Mouse (Mus musculus) cortical plate, adult 2 months (tissue): Measurements from ENCODE around the gene Elf5. TPM values are rescaled to one million over a fixed set of nuclear protein-coding genes. Genes with fewer than 3 reads are reported as not detected.

Source experiments
- H3K27ac ChIP-seq: fragments of 200-500 bp; 2 replicates; pipeline ENCODE4 v1.5.1; 2012; ENCODE audit warnings: low read length, control low read depth, inconsistent platforms; ENCODE audit not compliant: insufficient read depth
- H3K4me1 ChIP-seq: fragments of 200-500 bp; 2 replicates; pipeline ENCODE4 v1.6.1; 2011; ENCODE audit warnings: low read length; ENCODE audit not compliant: control insufficient read depth, insufficient read depth
- H3K4me3 ChIP-seq: fragments of 200-500 bp; 2 replicates; pipeline ENCODE4 v1.5.1; 2011; ENCODE audit warnings: mild to moderate bottlenecking, low read length, control low read depth; ENCODE audit not compliant: insufficient read depth
- CTCF ChIP-seq: fragments of 200-500 bp; IDR thresholded peaks from 2 replicates; pipeline ENCODE4 v1.5.1; 2011; ENCODE audit warnings: mild to moderate bottlenecking, control low read depth, low read length; ENCODE audit not compliant: insufficient read depth; ENCODE audit errors: extremely low read depth
- POLR2A ChIP-seq: fragments of 200-500 bp; IDR thresholded peaks from 2 replicates; pipeline ENCODE4 v1.6.1; 2011; ENCODE audit warnings: mild to moderate bottlenecking, low read length, control low read depth; ENCODE audit not compliant: insufficient read depth; ENCODE audit errors: extremely low read depth
- polyA plus RNA-seq: library from polyadenylated mRNA; depleted of rRNA; stranded (reverse); fragments of >200 nt; gene quantifications from 2 replicates; pipeline ENCODE4 v1.2.3, GENCODE M21; 2012; rRNA removed

The Elf5 gene
- polyA plus RNA-seq, 1 experiment = 0.67 TPM

GRCm38 (mm10) chr2:103481314-103482231 lies 70.1 kb downstream of the Elf5 start:
- TF ChIP-seq POLR2A = no peak
- no peak for TF ChIP-seq CTCF
- Histone ChIP-seq H3K27ac (no peak overlapping the region), H3K4me1 (peaks cover 7% of the 10 kb centered on the region), H3K4me3 (no peak overlapping the region)

- H3K4me1 ChIP-seq = peaks cover 7% of the 10 kb centered on the region
- peak overlapping the region; percentile 88; the same call in 1 of the 2 replicates for H3K4me3 ChIP-seq
- H3K27ac ChIP-seq = no peak overlapping the region
- TF ChIP-seq CTCF (no peak), POLR2A (no peak)
Measured at GRCm38 (mm10) chr2:103483289-103483985, 71.9 kb downstream of the Elf5 start.

DNA sequence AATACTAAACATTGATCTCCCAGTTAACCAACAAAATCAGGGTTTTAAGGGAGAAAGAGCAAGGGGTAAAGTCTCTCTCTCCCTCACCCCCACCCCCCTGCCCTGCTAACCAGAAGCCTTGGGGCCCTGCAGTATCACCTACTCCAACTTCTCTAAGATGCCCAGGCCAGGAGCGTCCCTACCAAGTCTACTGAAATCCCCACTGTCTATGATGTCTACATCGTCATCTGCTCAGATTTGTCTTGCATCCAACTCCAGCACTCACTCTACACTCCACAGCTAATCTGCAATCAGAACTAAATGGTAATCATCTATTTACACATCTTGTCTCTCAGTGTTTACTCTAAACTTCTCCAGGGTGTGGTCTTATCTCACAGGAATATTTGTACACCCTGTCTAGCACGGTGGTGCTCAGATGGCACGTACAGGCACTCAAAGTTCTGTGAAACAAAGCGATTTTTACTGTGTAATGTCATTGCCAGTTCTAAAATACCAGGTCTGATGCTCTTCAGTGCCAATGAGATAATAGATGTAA lies 72.6 kb downstream of the Elf5 start:
- TF ChIP-seq CTCF = no peak
- TF ChIP-seq POLR2A = no peak
- peak overlapping the region; percentile 91; the same call in 1 of the 2 replicates for H3K27ac ChIP-seq
- peak overlapping the region; percentile 88 for H3K4me3 ChIP-seq
- H3K4me1 ChIP-seq = peaks cover 7% of the 10 kb centered on the region

DNA sequence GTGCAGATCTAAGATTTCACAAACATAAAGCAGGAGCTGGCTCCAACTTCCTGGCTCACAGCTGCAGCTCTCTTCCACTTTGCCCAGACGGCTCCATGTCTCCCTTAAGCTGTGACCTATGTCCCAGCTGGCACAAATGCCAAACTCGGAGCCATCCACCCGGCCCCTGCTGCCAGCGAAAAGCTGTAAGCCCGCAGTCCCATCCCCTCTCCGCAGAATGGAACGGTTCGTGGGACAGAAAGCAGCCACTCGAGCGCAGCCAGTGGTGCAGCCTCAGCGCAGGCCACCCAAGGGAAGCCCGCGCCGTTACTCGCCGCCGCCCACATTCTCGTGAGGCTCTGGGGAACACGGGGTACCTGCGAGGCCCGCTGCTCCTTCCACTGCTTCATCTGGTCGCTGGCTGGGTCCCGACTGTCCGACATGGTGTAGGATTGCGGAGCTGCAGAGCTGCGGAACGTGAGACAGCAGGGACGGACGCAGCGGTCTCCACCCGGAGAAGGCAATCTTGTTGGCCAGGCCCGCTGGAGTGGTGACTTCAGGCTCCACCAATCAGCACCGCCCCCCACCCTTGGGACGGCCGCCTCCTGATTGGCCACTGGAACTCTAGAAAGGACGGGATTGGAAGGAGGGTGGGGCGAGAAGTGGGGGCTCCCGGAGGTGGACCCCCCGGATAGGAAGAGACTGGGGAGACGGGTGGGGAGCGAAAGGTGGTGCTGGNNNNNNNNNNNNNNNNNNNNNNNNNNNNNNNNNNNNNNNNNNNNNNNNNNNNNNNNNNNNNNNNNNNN lies 73.3 kb downstream of the Elf5 start, which contains the start of gene Cat:
Gene Cat, minus strand, starts transcription at position 544 of the 785 bp plus-strand sequence.
- peak within 1 kb of the TSS; percentile 88 for H3K4me3 ChIP-seq
- peaks cover 7% of the 10 kb centered on the region for H3K4me1 ChIP-seq
- H3K27ac ChIP-seq = peak within 1 kb of the TSS; percentile 91
- TF ChIP-seq POLR2A (peak; percentile 99), CTCF (no peak)

- H3K4me1 ChIP-seq = no peaks in the 10 kb centered on the region
- TF ChIP-seq CTCF (no peak), POLR2A (no peak)
- H3K4me3 ChIP-seq = no peak overlapping the region
- no peak overlapping the region for H3K27ac ChIP-seq
Measured at GRCm38 (mm10) chr2:103492526-103492925, 81.0 kb downstream of the Elf5 start.

- Histone ChIP-seq H3K27ac (no peak overlapping the region), H3K4me1 (no peaks in the 10 kb centered on the region), H3K4me3 (no peak overlapping the region)
- TF ChIP-seq CTCF = no peak
Measured at GRCm38 (mm10) chr2:103493827-103494226, 82.3 kb downstream of the Elf5 start.

GRCm38 (mm10) chr2:103495633-103496418 lies 84.3 kb downstream of the Elf5 start:
- TF ChIP-seq CTCF (no peak), POLR2A (no peak)

More at GRCm38 (mm10) chr2:103495633-103496418, 84.3 kb downstream of the Elf5 start:
- H3K4me3 ChIP-seq = no peak overlapping the region
- no peaks in the 10 kb centered on the region for H3K4me1 ChIP-seq
- H3K27ac ChIP-seq = no peak overlapping the region

Other genes with a start within 250 kb of the Elf5 start
- 0.02 and 0.04 TPM in 2 replicates for gene Ehf, start 108.4 kb upstream of the Elf5 start, polyA plus RNA-seq
- gene Cat, start 73.5 kb downstream of the Elf5 start, polyA plus RNA-seq = 42.1 and 45.5 TPM in 2 replicates
- gene Abtb2, start 154.6 kb downstream of the Elf5 start, polyA plus RNA-seq = 10.8 and 11.9 TPM in 2 replicates